Comparison of ENCODE assay signal across 11 mouse cellular contexts in genomic region chr1:194578270-194578669, GRCm38 (mm10). TPM values are rescaled to one million over a fixed set of nuclear protein-coding genes. Genes with fewer than 3 reads are reported as not detected.
A peak's percentile ranks its signal among the peaks of the same experiment; 100 is the strongest.
DNase-seq lines count a peak whose midpoint lies in the region; ATAC-seq lines count a peak whose summit lies in the region.
"Had no signal": no experiment of that assay in that cellular context is flagged by ENCODE, and none has a peak within 500 bp of the region (broad histone marks: within the 10 kb centered on the region; RNA-seq: fewer than 3 reads in every experiment).

No protein-coding gene starts in this region.

- no peak overlapping the region for H3K9ac ChIP-seq in midbrain, embryonic 14.5 days (replicated peaks; ENCODE audit: low read length)
- H3K9ac ChIP-seq in midbrain, embryonic 11.5 days (ENCODE audit: low read length): no peak overlapping the region
- H3K9ac ChIP-seq: heart, embryonic 12.5 days; limb, embryonic 12.5 days had no signal

- H3K36me3 ChIP-seq in midbrain, embryonic 14.5 days (ENCODE audit: control insufficient read depth, insufficient read depth, low read length): no peaks in the 10 kb centered on the region
- H3K36me3 ChIP-seq in midbrain, embryonic 11.5 days (ENCODE audit: control insufficient read depth, insufficient read depth, low read length): no peaks in the 10 kb centered on the region
- H3K36me3 ChIP-seq: heart, embryonic 12.5 days; limb, embryonic 12.5 days had no signal

- no peaks in the 10 kb centered on the region for H3K9me3 ChIP-seq in midbrain, embryonic 14.5 days (ENCODE audit: control insufficient read depth, low read length)
- H3K9me3 ChIP-seq in midbrain, embryonic 11.5 days (ENCODE audit: control insufficient read depth, low read length): no peaks in the 10 kb centered on the region
- H3K9me3 ChIP-seq: heart, embryonic 12.5 days; limb, embryonic 12.5 days had no signal

- ATAC-seq in midbrain, embryonic 14.5 days (ENCODE audit: low FRiP score, low TSS enrichment): no peak
- no peak for ATAC-seq in midbrain, embryonic 11.5 days (ENCODE audit: low FRiP score)

- H3K4me3 ChIP-seq in midbrain, embryonic 14.5 days (replicated peaks; ENCODE audit: low read depth, low read length): no peak overlapping the region
- no peak overlapping the region for H3K4me3 ChIP-seq in midbrain, embryonic 11.5 days (ENCODE audit: low read depth, low read length)
- H3K4me3 ChIP-seq: heart, embryonic 12.5 days; limb, embryonic 12.5 days; myocyte had no signal

- H3K27me3 ChIP-seq in midbrain, embryonic 14.5 days (ENCODE audit: control insufficient read depth, insufficient read depth, low read length): no peaks in the 10 kb centered on the region
- H3K27me3 ChIP-seq in midbrain, embryonic 11.5 days (ENCODE audit: control insufficient read depth, insufficient read depth, low read length): no peaks in the 10 kb centered on the region
- H3K27me3 ChIP-seq: heart, embryonic 12.5 days; limb, embryonic 12.5 days had no signal

- H3K4me1 ChIP-seq in midbrain, embryonic 14.5 days (ENCODE audit: control insufficient read depth, insufficient read depth, low read length): 0 out of 2 replicates have a peak, but pooled peaks cover 3% of the 10 kb centered on the region
- no peaks in the 10 kb centered on the region for H3K4me1 ChIP-seq in midbrain, embryonic 11.5 days (ENCODE audit: control insufficient read depth, insufficient read depth, low read length)
- H3K4me1 ChIP-seq: heart, embryonic 12.5 days; limb, embryonic 12.5 days had no signal

- 86% methylated on average over 3 of the region's 3 CpGs for WGBS in midbrain, embryonic 14.5 days
- 92% methylated on average over 3 of the region's 3 CpGs for WGBS in midbrain, embryonic 11.5 days

- no peak overlapping the region for H3K27ac ChIP-seq in midbrain, embryonic 14.5 days (replicated peaks; ENCODE audit: low read depth, low read length)
- H3K27ac ChIP-seq in midbrain, embryonic 11.5 days (ENCODE audit: low read depth, low read length): no peak overlapping the region
- H3K27ac ChIP-seq: limb, embryonic 12.5 days had no signal

- peak; percentile 6 for DNase-seq in midbrain, embryonic 14.5 days
- no peak for DNase-seq in midbrain, embryonic 11.5 days (ENCODE audit: low spot score, missing footprints)
- peak; percentile 95 to 97 for DNase-seq in cerebellum, postnatal 10 days
- peak; percentile 73 to 90 for DNase-seq in layer of hippocampus, postnatal 14 days (ENCODE audit: low spot score in 2 of 2)
- peak; percentile 60 for DNase-seq in telencephalon, adult 2 months (ENCODE audit: low read depth, low spot score)
- DNase-seq in retina, postnatal 1 day: no peak
- no peak for DNase-seq in liver
- DNase-seq: kidney, adult 18-20 months had no signal

- no peak overlapping the region for H3K4me2 ChIP-seq in midbrain, embryonic 14.5 days (ENCODE audit: low read length)
- H3K4me2 ChIP-seq in midbrain, embryonic 11.5 days: no peak overlapping the region
- H3K4me2 ChIP-seq: heart, embryonic 12.5 days; limb, embryonic 12.5 days had no signal

RNA-seq across cellular contexts. Expression of gene Plxna2, which starts 39.7 kb away (rescaled TPM):
- 21.2 and 24.1 TPM in 2 replicates for polyA plus RNA-seq in midbrain, embryonic 14.5 days (2014; fragmentation: Nextera tagmentation; extraction: Ambion mirVana)
- polyA plus RNA-seq in midbrain, embryonic 11.5 days (2014; fragmentation: Nextera tagmentation; extraction: Ambion mirVana): 10.6 and 10.7 TPM in 2 replicates
- total RNA-seq in layer of hippocampus, postnatal 14 days (2021): 10 to 100 TPM; 80.9 to 82.4 TPM

Comparison
In these comparisons a context has a peak if more than half of its experiments do, and no peak if none do; other contexts are left out.
1. DNase-seq: peak in midbrain, embryonic 14.5 days (single experiment), cerebellum, postnatal 10 days (2 of 2), layer of hippocampus, postnatal 14 days (2 of 2) and telencephalon, adult 2 months (single experiment); none in midbrain, embryonic 11.5 days (single experiment), retina, postnatal 1 day (single experiment) and liver (single experiment).